Mouse (Mus musculus) olfactory bulb, adult 2 months (tissue): Measurements from ENCODE around the gene Il31. TPM values are rescaled to one million over a fixed set of nuclear protein-coding genes. Genes with fewer than 3 reads are reported as not detected.

Experiments
- H3K27ac ChIP-seq: fragments of 200-500 bp; 2 replicates; pipeline ENCODE4 v1.5.1; 2012; ENCODE audit warnings: low read depth, low read length; ENCODE audit not compliant: insufficient read depth
- H3K4me1 ChIP-seq: fragments of 200-500 bp; 2 replicates; pipeline ENCODE4 v1.6.1; 2012; ENCODE audit warnings: low read length; ENCODE audit not compliant: control insufficient read depth, insufficient read depth
- H3K4me3 ChIP-seq: fragments of 200-500 bp; 2 replicates; pipeline ENCODE4 v1.5.1; 2012; ENCODE audit warnings: mild to moderate bottlenecking, low read depth, low read length, moderate library complexity; ENCODE audit not compliant: insufficient read depth
- CTCF ChIP-seq: fragments of 200-500 bp; IDR thresholded peaks from 2 replicates; pipeline ENCODE4 v1.5.1; 2012; ENCODE audit warnings: low read depth, mild to moderate bottlenecking, low read length, moderate library complexity; ENCODE audit not compliant: insufficient read depth
- POLR2A ChIP-seq: fragments of 200-500 bp; IDR thresholded peaks from 2 replicates; pipeline ENCODE4 v1.6.1; 2012; ENCODE audit warnings: mild to moderate bottlenecking, low read depth, low read length, moderate library complexity; ENCODE audit not compliant: insufficient read depth
- WGBS: fragments of 180-500 bp; shearing (Covaris S2); methylation state at CpG from one replicate; pipeline ENCODE4 v1.1.7; 2018; 5-methylcytosine and 5-hydroxymethylcytosine counted together
- polyA plus RNA-seq: library from polyadenylated mRNA; stranded (reverse); fragments of >200 nt; gene quantifications from 2 replicates; pipeline ENCODE4 v1.2.4, GENCODE M21; 2012; ENCODE audit warnings: low replicate concordance; ENCODE audit not compliant: missing spikeins, insufficient read depth, insufficient read length

Gene Il31
- polyA plus RNA-seq, 1 experiment = not detected

- Histone ChIP-seq H3K27ac (no peak overlapping the region), H3K4me1 (peaks cover 7% of the 10 kb centered on the region; the same call in 1 of the 2 replicates), H3K4me3 (no peak overlapping the region)
- TF ChIP-seq CTCF = no peak
- TF ChIP-seq POLR2A = no peak
- WGBS = 46% methylated on average over 4 of the region's 4 CpGs
These were observed 10.4 kb upstream of the Il31 start for GRCm38 (mm10) chr5:123499717-123500116.

- no peak overlapping the region for H3K4me3 ChIP-seq
- no peak overlapping the region for H3K27ac ChIP-seq
- H3K4me1 ChIP-seq = peaks cover 8% of the 10 kb centered on the region
- TF ChIP-seq CTCF (no peak), POLR2A (no peak)
- 82% methylated on average over 9 of the region's 9 CpGs for WGBS
These were observed 646 bp upstream of the Il31 start for GRCm38 (mm10) chr5:123489935-123490334.

- no peak for TF ChIP-seq CTCF
- TF ChIP-seq POLR2A = no peak
- Histone ChIP-seq H3K27ac (no peak overlapping the region), H3K4me3 (no peak overlapping the region), H3K4me1 (peaks cover 8% of the 10 kb centered on the region)
- WGBS = 92% methylated on average over 11 of the region's 11 CpGs
These were observed 1.5 kb downstream of the Il31 start for GRCm38 (mm10) chr5:123487659-123488395.

- 45% methylated on average over 5 of the region's 5 CpGs for WGBS
- Histone ChIP-seq H3K4me3 (no peak overlapping the region), H3K4me1 (no peaks in the 10 kb centered on the region), H3K27ac (no peak overlapping the region)
- TF ChIP-seq CTCF (no peak), POLR2A (no peak)
These were observed 15.5 kb downstream of the Il31 start for GRCm38 (mm10) chr5:123473817-123474216.

- TF ChIP-seq POLR2A (no peak), CTCF (no peak)
- Histone ChIP-seq H3K4me3 (no peak overlapping the region), H3K4me1 (no peaks in the 10 kb centered on the region), H3K27ac (no peak overlapping the region)
- WGBS = 77% methylated on average over 10 of the region's 10 CpGs
These were observed 18.4 kb downstream of the Il31 start for GRCm38 (mm10) chr5:123470784-123471400.

GRCm38 (mm10) chr5:123464638-123465037 is 24.7 kb downstream of the Il31 start:
- Histone ChIP-seq H3K27ac (no peak overlapping the region), H3K4me3 (no peak overlapping the region), H3K4me1 (no peaks in the 10 kb centered on the region; the same call in 1 of the 2 replicates)
- WGBS = 89% methylated on average over 1 of the region's 1 CpGs
- no peak for TF ChIP-seq CTCF
- TF ChIP-seq POLR2A = no peak

- no peak overlapping the region for H3K4me3 ChIP-seq
These were observed 27.9 kb downstream of the Il31 start for GRCm38 (mm10) chr5:123461420-123461819.

GRCm38 (mm10) chr5:123451886-123452285 is 37.4 kb downstream of the Il31 start:
- no peak overlapping the region for H3K27ac ChIP-seq
- no peak for TF ChIP-seq POLR2A
- no peak for TF ChIP-seq CTCF
- WGBS = 91% methylated on average over 7 of the region's 7 CpGs
- no peaks in the 10 kb centered on the region for H3K4me1 ChIP-seq
- H3K4me3 ChIP-seq = no peak overlapping the region

More at GRCm38 (mm10) chr5:123461420-123461819, 27.9 kb downstream of the Il31 start:
- no peak for TF ChIP-seq POLR2A
- TF ChIP-seq CTCF = no peak
- WGBS = 55% methylated on average over 5 of the region's 5 CpGs
- no peaks in the 10 kb centered on the region; the same call in 1 of the 2 replicates for H3K4me1 ChIP-seq
- no peak overlapping the region for H3K27ac ChIP-seq

GRCm38 (mm10) chr5:123444849-123445334 is 44.4 kb downstream of the Il31 start:
- no peak overlapping the region for H3K27ac ChIP-seq
- WGBS = 89% methylated on average over 5 of the region's 5 CpGs
- H3K4me1 ChIP-seq = no peaks in the 10 kb centered on the region
- TF ChIP-seq POLR2A (no peak), CTCF (no peak)
- H3K4me3 ChIP-seq = no peak overlapping the region

- no peak overlapping the region for H3K27ac ChIP-seq
- 42% methylated on average over 4 of the region's 4 CpGs for WGBS
- TF ChIP-seq POLR2A (no peak), CTCF (no peak)
- no peak overlapping the region for H3K4me3 ChIP-seq
- no peaks in the 10 kb centered on the region for H3K4me1 ChIP-seq
These were observed 45.2 kb downstream of the Il31 start for GRCm38 (mm10) chr5:123444069-123444468.
